Mouse (Mus musculus): Measurements from ENCODE around the gene Gtf2a2.

The Gtf2a2 gene

GRCm38 (mm10) chr9:70067497-70067896, 55.1 kb downstream of the Gtf2a2 start:
- no peak for DNase-seq

GRCm38 (mm10) chr9:70069961-70070435, 57.6 kb downstream of the Gtf2a2 start:
- no peak for DNase-seq

GRCm38 (mm10) chr9:70072387-70072786, 60.0 kb downstream of the Gtf2a2 start:
- no peak for DNase-seq

Data from kidney, postnatal 36 days (tissue).